Mouse (Mus musculus) E14TG2a.4 (cell line): ENCODE results near the gene Usp7.
"Not testable (repeated sequence)": the region's sequence is repeated elsewhere in the genome, so short reads cannot be mapped to it uniquely, and the experiment has no call there.

Experiments
- H3K27me3 ChIP-seq: 2 replicates; pipeline ENCODE4 v1.6.1; 2014; ENCODE audit warnings: low read length, control low read depth; ENCODE audit not compliant: insufficient read depth
- H3K36me3 ChIP-seq: 2 replicates; pipeline ENCODE4 v1.6.1; 2014; ENCODE audit warnings: low read length, control low read depth; ENCODE audit not compliant: insufficient read depth
- H3K4me1 ChIP-seq: replicated peaks from 2 replicates; pipeline ENCODE4 v1.6.1; 2014; ENCODE audit warnings: low read depth, low read length, control low read depth
- H3K4me3 ChIP-seq: replicated peaks from 2 replicates; pipeline ENCODE4 v1.5.1; 2014; ENCODE audit warnings: mild to moderate bottlenecking, low read length
- H3K9me3 ChIP-seq: 2 replicates; pipeline ENCODE4 v1.6.1; 2014; ENCODE audit warnings: low read length, control low read depth
- CTCF ChIP-seq: conservative IDR thresholded peaks from 2 replicates; pipeline ENCODE4 v1.5.1; 2014; ENCODE audit warnings: low read length
- NANOG ChIP-seq: IDR thresholded peaks from 2 replicates; pipeline ENCODE4 v1.6.1; 2014; ENCODE audit warnings: borderline replicate concordance, low read length, mixed read lengths
- POU5F1 ChIP-seq: IDR thresholded peaks from 2 replicates; pipeline ENCODE4 v1.6.1; 2014; ENCODE audit warnings: low read length, borderline replicate concordance

Usp7 gene

DNA sequence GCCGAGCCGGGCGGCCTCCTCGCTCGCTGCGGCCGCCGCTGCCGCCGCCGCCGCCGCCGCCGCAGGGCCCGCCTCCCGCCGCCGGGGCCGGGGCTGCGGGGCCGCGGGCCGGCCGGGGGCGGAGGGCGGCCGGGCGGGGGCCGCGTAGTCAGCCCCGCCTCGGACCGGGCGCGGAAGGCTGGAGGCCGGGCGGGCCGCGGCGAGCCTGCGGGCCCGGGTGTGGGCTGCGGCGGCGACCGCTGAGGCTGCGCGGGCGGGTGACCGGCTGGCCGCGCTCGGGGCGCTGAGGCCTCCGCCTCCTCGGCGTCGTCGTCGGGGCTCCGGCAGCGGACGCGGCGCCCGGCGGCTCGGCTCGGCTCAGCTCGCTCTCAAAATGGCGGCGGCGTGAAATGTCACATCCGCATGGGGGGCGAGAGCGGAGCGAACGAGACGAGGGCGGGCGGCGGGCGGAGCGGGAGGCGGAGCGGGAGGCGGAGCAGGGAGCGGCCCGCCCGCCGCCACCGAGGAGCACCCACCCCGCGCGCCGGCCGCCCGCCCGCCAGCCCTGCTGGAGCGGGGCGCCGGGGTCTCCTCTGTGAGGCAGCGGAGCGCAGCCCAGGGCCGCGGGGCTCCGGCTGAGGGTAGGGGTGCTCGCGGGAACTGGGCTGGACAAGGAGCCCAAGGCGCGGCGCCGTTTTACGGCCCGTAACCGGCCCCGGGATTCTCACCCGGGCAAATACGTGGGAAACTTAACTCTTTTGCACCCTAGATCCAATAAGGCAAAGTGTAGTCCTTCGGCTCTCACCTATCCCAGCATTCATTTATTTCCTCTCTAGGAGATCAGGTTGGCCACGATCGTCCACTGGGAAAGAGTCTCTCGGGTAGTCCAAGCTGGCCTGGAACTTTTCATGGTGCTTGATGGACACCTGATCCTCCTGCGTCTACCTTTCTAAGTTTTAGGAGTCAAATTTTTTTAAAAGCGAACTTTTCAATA lies 53.3 kb downstream of the Usp7 start:
- Histone ChIP-seq H3K27me3 (no peaks in the 10 kb centered on the region), H3K9me3 (no peaks in the 10 kb centered on the region)

DNA sequence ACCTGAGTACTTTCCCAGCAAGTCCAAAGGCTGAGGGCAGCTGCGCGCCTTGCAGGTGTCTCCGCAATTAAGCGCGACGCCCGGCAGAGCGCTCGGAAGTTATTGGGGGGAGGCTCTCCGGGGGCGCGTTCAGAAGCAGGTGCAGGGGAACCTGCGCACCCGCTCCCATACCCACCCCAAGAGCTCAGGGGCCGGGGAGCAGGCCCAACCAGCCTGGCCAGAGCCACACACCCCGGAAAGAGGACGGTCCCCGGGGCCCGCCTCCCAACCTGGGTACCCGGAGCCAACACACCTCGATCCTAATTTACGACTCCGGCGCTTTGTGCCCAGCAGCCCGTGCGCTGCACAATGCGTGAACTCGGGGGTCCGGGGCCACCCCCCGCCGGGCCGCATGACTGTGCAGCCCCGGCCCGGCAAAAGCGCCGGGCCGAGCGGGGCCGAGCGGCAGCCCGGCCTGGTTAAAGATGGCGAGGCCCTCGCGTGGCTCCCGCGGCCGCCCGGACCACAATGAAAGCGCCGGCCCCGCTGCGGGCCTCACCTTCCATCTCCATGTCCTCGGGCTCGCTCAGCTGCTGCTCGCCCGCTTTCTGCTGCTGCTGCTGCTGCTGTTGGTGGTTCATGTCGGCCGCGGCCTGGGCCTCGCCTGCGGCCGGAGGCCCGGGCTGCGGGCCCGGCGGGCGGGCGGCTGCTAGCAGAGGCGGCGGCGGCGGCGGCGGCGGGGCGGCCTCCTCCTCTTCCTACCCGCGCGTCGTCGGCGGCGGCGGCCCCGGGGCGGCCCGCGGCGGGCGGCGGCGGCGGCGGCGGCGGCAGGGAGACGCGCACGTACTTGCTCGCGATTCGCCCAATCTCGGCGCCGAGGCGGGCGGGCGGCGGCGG lies 54.2 kb downstream of the Usp7 start:
- TF ChIP-seq CTCF (no peak), POU5F1 (no peak)
- H3K4me3 ChIP-seq = peak overlapping the region; percentile 94
- no peaks in the 10 kb centered on the region for H3K9me3 ChIP-seq
- peaks cover 76% of the 10 kb centered on the region for H3K4me1 ChIP-seq
- no peaks in the 10 kb centered on the region for H3K27me3 ChIP-seq
- peaks cover 69% of the 10 kb centered on the region for H3K36me3 ChIP-seq

More for the DNA sequence above, 53.3 kb downstream of the Usp7 start:
- TF ChIP-seq POU5F1 (no peak), CTCF (no peak)
- H3K36me3 ChIP-seq = peaks cover 69% of the 10 kb centered on the region
- peak overlapping the region; percentile 81 for H3K4me3 ChIP-seq
- peaks cover 76% of the 10 kb centered on the region for H3K4me1 ChIP-seq

DNA sequence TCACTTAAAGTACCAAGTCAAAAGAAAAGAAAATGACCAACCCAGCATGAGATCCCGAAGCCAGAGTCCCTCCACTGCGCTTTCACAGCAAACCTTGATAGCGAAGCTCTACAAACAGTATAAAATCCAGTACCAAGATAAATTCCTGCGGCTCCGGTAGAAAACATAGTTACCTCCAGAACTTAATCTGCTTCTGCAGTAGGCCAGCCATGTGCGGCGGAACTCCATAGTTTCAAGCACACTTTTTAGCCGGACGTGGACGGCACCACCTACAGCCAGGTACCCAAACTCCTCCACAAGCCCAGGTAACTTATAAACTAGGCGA lies 54.8 kb downstream of the Usp7 start:
- no peaks in the 10 kb centered on the region for H3K9me3 ChIP-seq
- TF ChIP-seq POU5F1 (no peak), CTCF (no peak), NANOG (no peak)
- H3K4me3 ChIP-seq = peak overlapping the region; percentile 94
- peaks cover 69% of the 10 kb centered on the region for H3K36me3 ChIP-seq
- H3K27me3 ChIP-seq = no peaks in the 10 kb centered on the region
- H3K4me1 ChIP-seq = peaks cover 78% of the 10 kb centered on the region

DNA sequence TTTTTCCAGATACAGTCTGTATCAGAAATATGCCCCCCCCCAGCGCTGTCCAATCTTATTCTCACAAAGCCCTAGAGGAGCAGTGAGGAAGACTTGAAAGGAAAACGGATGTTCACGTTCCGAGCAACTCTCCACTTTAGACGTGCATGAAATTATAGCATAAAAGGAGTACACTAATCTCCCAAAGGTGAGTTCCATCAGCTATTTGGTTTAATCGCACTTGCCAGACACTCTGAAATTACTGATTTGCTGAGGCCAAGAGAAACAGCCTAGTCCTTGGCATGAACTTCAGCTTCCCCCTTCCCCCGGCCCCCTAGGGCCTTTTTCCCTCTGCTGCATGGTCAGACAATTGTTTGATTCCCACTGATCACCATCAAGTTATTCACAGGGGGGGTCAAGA lies 55.4 kb downstream of the Usp7 start:
- Histone ChIP-seq H3K4me1 (peaks cover 80% of the 10 kb centered on the region), H3K36me3 (peaks cover 70% of the 10 kb centered on the region), H3K4me3 (peak overlapping the region; percentile 94), H3K9me3 (no peaks in the 10 kb centered on the region), H3K27me3 (no peaks in the 10 kb centered on the region)
- TF ChIP-seq POU5F1 (no peak), CTCF (no peak), NANOG (no peak)

DNA sequence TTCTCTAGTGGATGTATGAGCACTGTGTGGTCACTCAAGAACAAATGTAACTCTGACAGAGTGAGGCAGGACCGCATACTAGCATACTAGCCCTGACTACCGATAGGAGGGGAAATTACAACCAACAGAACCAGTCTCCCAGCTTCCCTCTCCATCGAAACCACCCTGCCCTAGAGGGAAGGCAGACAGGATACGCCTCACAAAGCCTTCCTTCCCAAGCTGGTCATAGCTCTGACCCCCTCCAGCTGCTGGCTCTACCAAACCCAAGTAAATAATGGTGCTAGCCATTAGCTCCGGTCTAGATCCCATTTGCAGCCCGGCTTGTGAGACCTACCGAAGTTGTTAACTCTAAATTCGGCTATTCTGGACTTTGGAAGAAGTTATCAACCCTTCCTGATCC lies 56.1 kb downstream of the Usp7 start:
- H3K27me3 ChIP-seq = no peaks in the 10 kb centered on the region
- TF ChIP-seq NANOG (no peak), POU5F1 (no peak), CTCF (no peak)
- peaks cover 82% of the 10 kb centered on the region for H3K4me1 ChIP-seq
- H3K4me3 ChIP-seq = peak overlapping the region; percentile 94
- H3K36me3 ChIP-seq = peaks cover 70% of the 10 kb centered on the region
- H3K9me3 ChIP-seq = no peaks in the 10 kb centered on the region

DNA sequence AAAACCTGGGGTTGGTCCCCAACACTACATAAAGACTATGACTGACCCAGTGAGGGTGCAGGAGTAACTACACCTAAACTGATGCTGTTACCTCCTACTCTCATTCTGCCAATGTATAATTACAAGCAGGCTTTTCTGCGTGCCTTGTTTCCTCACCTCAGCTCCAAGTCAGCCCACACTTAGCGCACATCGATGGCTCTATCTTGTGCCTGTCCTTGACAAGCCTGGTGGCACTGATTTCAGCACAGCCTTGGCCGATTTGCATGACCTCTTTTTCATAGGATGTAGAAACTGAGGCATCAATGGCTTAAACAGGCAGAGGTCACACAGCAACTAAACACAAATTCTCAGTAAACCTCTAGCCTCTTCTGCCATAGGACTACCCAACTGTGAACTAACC lies 57.4 kb downstream of the Usp7 start:
- H3K27me3 ChIP-seq = no peaks in the 10 kb centered on the region
- H3K4me3 ChIP-seq = peak overlapping the region; percentile 94
- peaks cover 82% of the 10 kb centered on the region for H3K4me1 ChIP-seq
- TF ChIP-seq CTCF = no peak
- no peak for TF ChIP-seq NANOG
- TF ChIP-seq POU5F1 = no peak
- H3K36me3 ChIP-seq = peaks cover 75% of the 10 kb centered on the region
- no peaks in the 10 kb centered on the region for H3K9me3 ChIP-seq

DNA sequence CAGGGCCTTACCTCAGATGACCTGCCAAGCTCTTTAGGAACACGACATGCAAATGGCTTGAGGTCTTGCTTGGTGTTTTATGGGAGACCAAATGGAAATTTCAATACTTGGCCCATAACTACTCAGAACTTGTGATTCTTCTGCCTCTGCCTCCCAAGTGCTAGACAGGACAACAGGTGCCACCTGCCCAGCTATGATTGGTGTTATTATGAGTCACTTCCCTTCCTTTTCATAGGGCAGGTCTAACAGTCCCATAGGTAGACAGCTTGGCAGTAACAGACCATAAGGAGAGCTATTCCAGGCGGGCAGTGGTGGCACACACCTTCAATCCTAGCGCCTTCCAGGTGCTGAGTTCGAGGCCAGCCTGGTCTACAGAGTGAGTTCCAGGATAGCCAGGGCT lies 58.5 kb downstream of the Usp7 start:
- Histone ChIP-seq H3K27me3 (no peaks in the 10 kb centered on the region), H3K9me3 (no peaks in the 10 kb centered on the region), H3K4me3 (no peak overlapping the region), H3K36me3 (peaks cover 86% of the 10 kb centered on the region), H3K4me1 (peaks cover 87% of the 10 kb centered on the region)
- TF ChIP-seq NANOG = no peak

DNA sequence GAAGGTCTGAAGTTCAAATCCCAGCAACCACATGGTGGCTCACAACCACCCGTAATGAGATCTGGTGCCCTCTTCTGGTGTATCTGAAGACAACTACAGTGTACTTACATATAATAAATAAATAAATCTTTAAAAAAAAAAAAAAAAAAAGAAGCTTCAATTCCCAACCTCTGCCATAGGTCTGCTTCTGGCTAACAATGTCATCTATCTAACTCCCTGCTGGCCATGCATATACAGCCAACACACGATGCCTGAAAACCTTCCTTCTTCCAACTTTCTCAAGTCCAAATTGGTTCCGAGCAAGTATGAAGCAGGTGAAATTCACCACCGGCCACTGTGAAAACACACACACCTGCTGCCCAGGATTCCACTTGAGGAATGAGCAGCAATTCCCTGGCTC lies 59.7 kb downstream of the Usp7 start:
- H3K4me3 ChIP-seq = 0 out of 2 replicates have a peak overlapping the region, but pooled peaks have one; percentile 10
- peaks cover 92% of the 10 kb centered on the region for H3K36me3 ChIP-seq
- H3K27me3 ChIP-seq, H3K9me3 ChIP-seq: not testable (repeated sequence)
- H3K4me1 ChIP-seq = peaks cover 96% of the 10 kb centered on the region

DNA sequence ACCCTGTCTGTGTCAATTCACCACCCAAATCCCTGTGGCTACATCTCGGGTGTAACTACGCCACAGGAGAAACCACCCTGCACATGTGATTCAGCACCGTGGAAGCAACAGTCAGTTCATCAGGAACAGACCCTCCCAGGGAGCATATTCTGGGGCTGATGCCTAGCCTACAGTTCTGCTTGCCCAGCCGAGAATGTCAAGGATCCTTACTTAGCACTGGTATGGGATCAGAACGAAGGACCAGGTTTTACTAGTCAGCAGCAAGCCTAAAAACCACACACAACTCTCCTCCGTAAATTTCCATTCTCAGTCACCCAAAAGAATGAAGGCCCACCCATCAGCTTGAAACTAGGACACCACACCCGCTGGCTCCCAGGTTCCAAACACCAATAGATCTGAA lies 60.5 kb downstream of the Usp7 start:
- Histone ChIP-seq H3K4me1 (peaks cover 96% of the 10 kb centered on the region), H3K9me3 (no peaks in the 10 kb centered on the region), H3K4me3 (peak overlapping the region; percentile 39), H3K27me3 (no peaks in the 10 kb centered on the region), H3K36me3 (peaks cover 92% of the 10 kb centered on the region)
- no peak for TF ChIP-seq CTCF
- TF ChIP-seq POU5F1 = no peak
- TF ChIP-seq NANOG = no peak
